Mouse (Mus musculus) kidney, adult 2 months (tissue): ENCODE results near the gene Cd7. TPM values are rescaled to one million over a fixed set of nuclear protein-coding genes. Genes with fewer than 3 reads are reported as not detected.
A peak's percentile ranks its signal among the peaks of the same experiment; 100 is the strongest.
"Not testable (repeated sequence)": the region's sequence is repeated elsewhere in the genome, so short reads cannot be mapped to it uniquely, and the experiment has no call there.

Experiments
- DNase-seq: peaks from one replicate; pipeline ENCODE4 v3.0.0; 2021
- H3K27ac ChIP-seq: fragments of 200-500 bp; 2 replicates; pipeline ENCODE4 v1.5.1; 2012; ENCODE audit warnings: low read depth, low read length, control low read depth, inconsistent platforms; ENCODE audit not compliant: insufficient read depth
- H3K27me3 ChIP-seq: fragments of 200-500 bp; replicated peaks from 2 replicates; pipeline ENCODE4 v1.6.1; 2012; ENCODE audit warnings: mild to moderate bottlenecking, moderate library complexity, low read length, inconsistent platforms; ENCODE audit not compliant: control insufficient read depth, insufficient read depth
- H3K36me3 ChIP-seq: fragments of 200-500 bp; 2 replicates; pipeline ENCODE4 v1.6.1; 2012; ENCODE audit warnings: mild to moderate bottlenecking, moderate library complexity, low read length, inconsistent platforms; ENCODE audit not compliant: control insufficient read depth, insufficient read depth
- H3K4me1 ChIP-seq: fragments of 200-500 bp; 2 replicates; pipeline ENCODE4 v1.6.1; 2011; ENCODE audit warnings: low read length; ENCODE audit not compliant: control insufficient read depth, insufficient read depth
- H3K4me3 ChIP-seq: fragments of 200-500 bp; 2 replicates; pipeline ENCODE4 v1.5.1; 2011; ENCODE audit warnings: mild to moderate bottlenecking, low read depth, low read length, control low read depth; ENCODE audit not compliant: insufficient read depth
- CTCF ChIP-seq: fragments of 200-500 bp; conservative IDR thresholded peaks from 2 replicates; pipeline ENCODE4 v1.5.1; 2011; ENCODE audit warnings: low read depth, mild to moderate bottlenecking, control low read depth, low read length, moderate library complexity, mixed read lengths; ENCODE audit not compliant: insufficient read depth, insufficient read length
- POLR2A ChIP-seq: fragments of 200-500 bp; IDR thresholded peaks from one replicate; pipeline ENCODE4 v1.6.1; 2011; ENCODE audit warnings: low read depth, low read length, control low read depth
- WGBS: fragments of 180-500 bp; shearing (Covaris S2); methylation state at CpG from one replicate; pipeline ENCODE4 v1.1.7; 2018; 5-methylcytosine and 5-hydroxymethylcytosine counted together
- polyA plus RNA-seq: library from polyadenylated mRNA; depleted of rRNA; stranded (reverse); fragments of >200 nt; gene quantifications from 2 replicates; pipeline ENCODE4 v1.2.3, GENCODE M21; 2012

Gene Cd7
- polyA plus RNA-seq, 1 experiment = 3.0 TPM

DNA sequence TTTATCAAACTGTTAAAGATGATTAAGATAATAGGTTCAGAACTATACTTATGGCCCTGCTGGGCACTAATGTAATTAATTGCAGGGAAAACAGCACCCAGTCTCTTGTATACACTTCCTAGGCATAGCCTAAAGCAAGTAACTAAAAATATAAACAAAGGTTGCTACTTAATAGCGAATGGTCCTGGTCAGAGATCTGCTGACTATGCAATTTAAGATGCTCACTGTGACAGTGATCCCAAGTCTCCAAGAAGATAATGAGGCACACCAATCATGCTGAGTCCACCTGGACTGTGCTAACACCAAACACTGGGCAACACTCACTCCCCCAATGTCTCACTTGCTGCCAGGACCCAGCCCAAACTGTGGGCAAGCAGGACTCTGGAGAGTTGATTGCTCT lies 10.6 kb upstream of the Cd7 start:
- no peak overlapping the region for H3K27ac ChIP-seq
- 74% methylated on average over 1 of the region's 1 CpGs for WGBS
- TF ChIP-seq POLR2A (no peak), CTCF (no peak)
- H3K27me3 ChIP-seq = no peaks in the 10 kb centered on the region
- no peak overlapping the region for H3K4me3 ChIP-seq
- no peaks in the 10 kb centered on the region for H3K36me3 ChIP-seq
- DNase-seq = no peak
- peaks cover 7% of the 10 kb centered on the region; the same call in 1 of the 2 replicates for H3K4me1 ChIP-seq

DNA sequence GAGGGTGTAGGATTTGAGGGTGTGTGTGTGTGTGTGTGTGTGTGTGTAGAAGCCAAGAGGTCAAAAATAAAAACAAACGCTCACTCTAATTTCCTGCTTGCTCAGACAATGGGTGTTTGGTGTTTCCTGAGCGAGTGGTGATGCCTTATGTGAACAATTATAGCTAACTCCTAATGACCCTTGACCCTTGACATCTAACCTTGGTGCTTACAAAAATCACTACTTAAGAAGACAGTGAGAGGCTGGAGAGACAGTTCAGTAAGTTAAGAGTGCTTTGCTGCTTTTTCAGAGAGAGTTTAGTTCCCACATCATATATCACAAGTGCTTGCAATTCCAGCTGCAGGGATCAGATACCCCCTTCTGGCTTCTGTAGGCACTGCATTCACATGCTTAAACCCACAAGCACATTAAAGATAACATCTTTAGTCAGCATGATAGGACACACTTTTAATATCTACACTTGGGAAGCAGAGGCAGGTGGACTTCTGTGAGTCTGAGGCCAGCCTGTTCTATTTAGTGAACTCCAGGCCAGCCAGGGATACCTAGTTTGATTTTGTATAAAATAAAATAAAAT lies 8.7 kb upstream of the Cd7 start:
- Histone ChIP-seq H3K4me1 (peaks cover 5% of the 10 kb centered on the region; the same call in 1 of the 2 replicates), H3K4me3 (no peak overlapping the region), H3K27me3 (no peaks in the 10 kb centered on the region), H3K36me3 (no peaks in the 10 kb centered on the region), H3K27ac (no peak overlapping the region)
- DNase-seq = peak; percentile 22
- TF ChIP-seq POLR2A = no peak
- TF ChIP-seq CTCF = no peak
- WGBS = 50% methylated on average over 2 of the region's 2 CpGs

DNA sequence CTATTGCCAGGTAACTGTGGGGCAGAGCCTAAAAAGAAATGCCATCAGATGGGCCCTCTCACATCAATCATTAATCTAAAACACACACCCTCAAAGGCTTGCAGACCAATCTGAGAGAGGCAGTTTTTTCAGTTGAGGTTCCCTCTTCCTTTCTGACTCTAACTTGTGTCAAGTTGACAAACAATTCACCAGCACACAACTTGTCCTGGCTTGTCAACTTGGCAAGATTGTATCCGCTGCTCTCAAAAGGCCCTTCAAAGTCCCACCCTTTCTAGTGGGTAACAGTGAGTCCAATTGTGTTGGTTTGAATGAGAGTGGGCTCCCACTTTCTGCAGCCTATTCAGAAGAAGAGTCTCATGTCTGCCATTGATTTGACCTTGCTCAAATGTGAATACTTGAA lies 6.1 kb upstream of the Cd7 start:
- no peaks in the 10 kb centered on the region for H3K27me3 ChIP-seq
- TF ChIP-seq CTCF = no peak
- H3K4me3 ChIP-seq = no peak overlapping the region
- H3K4me1 ChIP-seq = no peaks in the 10 kb centered on the region
- DNase-seq = peak; percentile 36
- no peak overlapping the region for H3K27ac ChIP-seq
- no peaks in the 10 kb centered on the region for H3K36me3 ChIP-seq
- WGBS = 83% methylated on average over 1 of the region's 1 CpGs

DNA sequence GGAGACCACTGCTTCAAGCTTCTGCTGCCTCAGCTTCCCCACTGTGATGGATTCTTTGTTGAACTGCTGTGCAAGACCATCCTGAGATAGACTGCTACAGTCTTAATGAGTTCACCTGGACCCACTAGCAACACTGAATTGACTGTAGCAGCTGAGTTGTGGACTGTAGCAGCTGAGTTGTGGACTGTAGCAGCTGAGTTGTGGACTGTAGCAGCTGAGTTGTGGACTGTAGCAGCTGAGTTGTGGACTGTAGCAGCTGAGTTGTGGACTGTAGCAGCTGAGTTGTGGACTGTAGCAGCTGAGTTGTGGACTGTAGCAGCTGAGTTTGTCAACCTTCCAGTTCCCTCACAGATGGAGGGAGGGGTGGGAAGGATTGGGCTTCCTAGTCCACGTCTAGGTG lies 3.8 kb upstream of the Cd7 start:
- DNase-seq, H3K27me3 ChIP-seq, H3K27ac ChIP-seq, H3K4me1 ChIP-seq, H3K4me3 ChIP-seq, H3K36me3 ChIP-seq: not testable (repeated sequence)
- WGBS = 43% methylated on average over 1 of the region's 1 CpGs

DNA sequence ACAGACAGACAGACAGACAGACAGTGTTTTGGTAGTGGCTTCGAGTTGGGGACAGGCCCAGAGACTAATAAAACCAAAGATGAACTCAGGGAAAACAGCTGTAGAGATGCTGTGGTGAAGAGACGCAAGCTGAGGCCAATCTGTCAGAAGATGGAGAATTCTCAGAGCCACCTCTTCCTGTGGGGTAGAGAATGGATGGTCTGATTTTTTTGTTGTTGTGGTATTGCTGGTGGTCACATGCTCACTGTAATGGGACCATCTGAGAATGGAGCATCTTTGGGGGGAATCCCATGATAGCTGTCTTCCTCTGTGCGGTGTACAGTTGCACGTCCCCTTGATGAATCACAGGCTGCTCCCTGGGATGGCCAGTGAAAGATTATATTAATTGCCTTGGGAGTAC lies 3.3 kb upstream of the Cd7 start:
- H3K4me1 ChIP-seq = no peaks in the 10 kb centered on the region
- no peak for DNase-seq
- H3K27ac ChIP-seq = no peak overlapping the region
- WGBS = 69% methylated on average over 4 of the region's 4 CpGs
- no peak overlapping the region for H3K4me3 ChIP-seq
- no peaks in the 10 kb centered on the region for H3K36me3 ChIP-seq
- H3K27me3 ChIP-seq = no peaks in the 10 kb centered on the region
- TF ChIP-seq POLR2A (no peak), CTCF (no peak)

DNA sequence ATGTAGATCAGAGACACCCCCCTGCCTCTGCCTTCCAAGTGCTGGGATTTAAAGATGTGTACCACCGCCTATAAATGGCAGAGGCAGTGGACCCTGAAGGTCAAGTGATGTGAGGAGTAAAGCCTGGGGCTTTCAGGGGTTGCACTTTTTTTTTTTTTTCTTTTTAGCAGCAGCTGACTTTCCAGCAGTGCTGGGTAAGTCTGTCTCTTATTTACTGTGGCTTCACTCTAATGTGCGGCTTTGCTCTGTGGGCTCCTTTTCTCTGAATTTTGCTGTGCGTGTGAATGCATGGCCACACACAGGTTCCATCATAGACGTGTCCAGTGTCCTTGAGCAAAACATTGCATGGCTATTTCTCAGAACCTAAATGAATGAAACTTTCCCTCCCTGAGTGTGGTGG lies 2.4 kb upstream of the Cd7 start:
- no peaks in the 10 kb centered on the region for H3K27me3 ChIP-seq
- TF ChIP-seq POLR2A (no peak), CTCF (no peak)
- H3K27ac ChIP-seq = no peak overlapping the region
- H3K36me3 ChIP-seq = no peaks in the 10 kb centered on the region
- no peak for DNase-seq
- 68% methylated on average over 4 of the region's 4 CpGs for WGBS
- H3K4me1 ChIP-seq = no peaks in the 10 kb centered on the region
- H3K4me3 ChIP-seq = no peak overlapping the region

DNA sequence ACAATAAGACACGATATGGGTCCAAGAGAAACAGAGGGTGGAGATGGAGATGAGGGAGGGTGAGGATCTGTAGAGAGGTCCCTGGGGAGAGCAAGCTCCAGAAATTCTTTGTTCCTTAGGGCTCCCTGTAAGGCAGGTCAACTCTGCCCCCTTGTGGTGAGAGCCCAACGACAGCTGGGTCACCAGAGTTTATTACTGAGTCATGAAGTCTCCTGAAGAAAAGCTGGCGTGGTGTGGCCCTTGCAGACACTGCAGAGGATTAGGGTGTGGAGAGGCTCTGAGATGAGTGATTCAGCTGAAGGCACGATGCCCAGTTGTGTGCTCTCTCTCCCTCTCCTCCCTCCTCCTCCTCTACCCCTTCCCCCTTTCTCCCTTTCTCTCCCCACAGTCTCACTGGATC lies 2.0 kb upstream of the Cd7 start:
- TF ChIP-seq CTCF (peak; percentile 87), POLR2A (no peak)
- H3K4me1 ChIP-seq = no peaks in the 10 kb centered on the region
- 3% methylated on average over 4 of the region's 4 CpGs for WGBS
- no peak overlapping the region for H3K4me3 ChIP-seq
- H3K36me3 ChIP-seq = no peaks in the 10 kb centered on the region
- no peak overlapping the region for H3K27ac ChIP-seq
- peak; percentile 82 for DNase-seq
- no peaks in the 10 kb centered on the region for H3K27me3 ChIP-seq
